Mouse (Mus musculus) intestine, postnatal 0 days (tissue): ENCODE results near the gene Mtor. TPM values are rescaled to one million over a fixed set of nuclear protein-coding genes. Genes with fewer than 3 reads are reported as not detected.

ENCODE experiments used
- ATAC-seq: fragments of 200-750 bp; cut with Nextera tagmentation; 2 replicates; pipeline ENCODE4 v1.8.0; 2017; ENCODE audit warnings: mild to moderate bottlenecking, moderate TSS enrichment, moderate library complexity
- H3K27ac ChIP-seq: fragments of 300-500 bp; sonication (generic); 2 replicates; pipeline ENCODE4 v1.5.1; 2014; ENCODE audit warnings: mild to moderate bottlenecking, low read depth, low read length, moderate library complexity
- H3K27me3 ChIP-seq: fragments of 300-500 bp; sonication (generic); replicated peaks from 2 replicates; pipeline ENCODE4 v1.6.1; 2014; ENCODE audit warnings: low read length, mixed read lengths; ENCODE audit not compliant: control insufficient read depth, insufficient read depth
- H3K36me3 ChIP-seq: fragments of 300-500 bp; sonication (generic); 2 replicates; pipeline ENCODE4 v1.6.1; 2014; ENCODE audit warnings: mild to moderate bottlenecking, moderate library complexity; ENCODE audit not compliant: control insufficient read depth, insufficient read depth
- H3K4me1 ChIP-seq: fragments of 300-500 bp; sonication (generic); replicated peaks from 2 replicates; pipeline ENCODE4 v1.6.1; 2014; ENCODE audit warnings: antibody characterized with exemption, low read length, mixed read lengths; ENCODE audit not compliant: control insufficient read depth, insufficient read depth
- H3K4me2 ChIP-seq: fragments of 300-500 bp; sonication (generic); replicated peaks from 2 replicates; pipeline ENCODE4 v1.6.1; 2014; ENCODE audit warnings: low read depth, mild to moderate bottlenecking, moderate library complexity
- H3K4me3 ChIP-seq: fragments of 300-500 bp; sonication (generic); 2 replicates; pipeline ENCODE4 v1.5.1; 2014; ENCODE audit warnings: low read depth, low read length
- H3K9ac ChIP-seq: fragments of 300-500 bp; sonication (generic); 2 replicates; pipeline ENCODE4 v1.6.1; 2014; ENCODE audit warnings: mild to moderate bottlenecking, low read depth, low read length
- H3K9me3 ChIP-seq: fragments of 300-500 bp; sonication (generic); 2 replicates; pipeline ENCODE4 v1.6.1; 2016; ENCODE audit warnings: mixed run types; ENCODE audit not compliant: control insufficient read depth
- CTCF ChIP-seq: sonication (generic); IDR thresholded peaks from 2 replicates; pipeline ENCODE4 v1.5.1; 2016; ENCODE audit warnings: low read depth, mild to moderate bottlenecking, control low read depth, antibody characterized with exemption, moderate library complexity
- WGBS: fragments of 180-500 bp; shearing (Covaris S2); extraction: QIAGEN DNeasy Blood & Tissue Kit; methylation state at CpG from one replicate; pipeline ENCODE4 v1.1.7; 2014; 5-methylcytosine and 5-hydroxymethylcytosine counted together
- polyA plus RNA-seq: library from polyadenylated mRNA; unstranded; fragments of >200 nt; fragmentation: Nextera tagmentation; extraction: Ambion mirVana; gene quantifications from 2 replicates; pipeline ENCODE4 v1.2.1, GENCODE M21; 2015

The Mtor gene
- polyA plus RNA-seq, 1 experiment from 2014 or later, result 14.3 TPM

DNA sequence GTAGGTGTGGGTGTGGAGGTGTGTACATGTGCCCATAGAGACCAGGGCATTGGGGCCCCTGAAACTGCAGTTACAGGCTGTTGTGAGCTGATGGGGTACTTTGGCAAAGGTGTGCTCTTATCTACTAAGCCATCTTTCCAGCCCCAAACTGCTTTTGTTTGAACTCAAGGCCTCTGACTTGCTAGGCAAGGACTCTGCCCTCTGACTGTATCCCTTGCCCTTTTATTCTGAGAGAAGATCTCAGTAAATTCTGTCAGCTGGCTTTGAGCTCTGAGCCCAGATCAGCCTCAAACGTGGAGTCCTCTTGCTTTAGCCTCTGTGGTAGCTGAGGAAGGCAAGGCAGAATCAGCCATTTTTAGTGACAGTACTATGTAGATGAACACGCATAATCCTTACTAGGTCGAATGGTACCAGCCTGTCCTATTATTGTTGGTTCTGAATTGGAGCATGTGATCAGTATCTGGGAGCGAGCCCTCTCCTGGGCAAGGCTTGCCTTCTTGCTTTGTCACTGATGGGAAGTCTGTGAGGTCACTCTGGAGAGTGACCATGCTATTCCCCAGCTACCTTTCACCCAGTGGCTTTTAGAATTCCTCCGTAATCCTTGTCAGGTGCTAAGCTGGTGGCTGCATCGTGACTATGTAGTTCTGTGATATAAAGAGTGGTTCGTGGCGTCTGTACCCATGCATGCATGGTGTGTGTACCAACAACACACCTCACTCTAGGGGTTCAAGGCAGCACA is 24.2 kb downstream of the Mtor start:
- ATAC-seq, result no peak
- H3K27me3 ChIP-seq, result no peaks in the 10 kb centered on the region
- no peaks in the 10 kb centered on the region for H3K4me1 ChIP-seq
- no peak for TF ChIP-seq CTCF
- no peak overlapping the region for H3K4me3 ChIP-seq
- WGBS, result 90% methylated on average over 8 of the region's 8 CpGs
- no peak overlapping the region for H3K27ac ChIP-seq
- no peaks in the 10 kb centered on the region for H3K9me3 ChIP-seq
- H3K4me2 ChIP-seq, result no peak overlapping the region
- no peak overlapping the region for H3K9ac ChIP-seq
- H3K36me3 ChIP-seq, result peaks cover 86% of the 10 kb centered on the region

DNA sequence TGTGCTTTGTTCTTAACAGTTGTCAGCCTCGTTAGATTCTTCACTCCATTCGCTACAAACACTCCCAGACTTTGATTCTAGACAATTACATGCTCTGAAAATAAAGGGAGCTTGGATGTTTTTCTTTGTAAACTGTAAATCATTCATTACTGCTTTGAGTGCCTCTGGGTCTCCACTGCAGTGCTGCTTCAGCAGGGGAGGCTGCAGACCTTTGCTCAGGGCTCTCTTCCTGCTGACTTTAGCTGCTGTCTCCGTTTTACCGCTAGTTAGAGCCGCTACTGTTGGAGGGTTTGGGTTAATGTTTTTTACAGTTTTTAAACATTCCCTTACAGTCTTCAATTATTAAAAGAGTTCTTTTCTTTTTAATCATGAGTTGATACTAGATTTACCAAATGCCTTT is 25.1 kb downstream of the Mtor start:
- TF ChIP-seq CTCF, result no peak
- 81% methylated on average over 5 of the region's 5 CpGs for WGBS
- Histone ChIP-seq H3K27me3 (no peaks in the 10 kb centered on the region), H3K4me3 (no peak overlapping the region), H3K36me3 (peaks cover 83% of the 10 kb centered on the region), H3K4me1 (no peaks in the 10 kb centered on the region), H3K9ac (no peak overlapping the region), H3K27ac (no peak overlapping the region), H3K9me3 (no peaks in the 10 kb centered on the region), H3K4me2 (no peak overlapping the region)
- ATAC-seq, result no peak

DNA sequence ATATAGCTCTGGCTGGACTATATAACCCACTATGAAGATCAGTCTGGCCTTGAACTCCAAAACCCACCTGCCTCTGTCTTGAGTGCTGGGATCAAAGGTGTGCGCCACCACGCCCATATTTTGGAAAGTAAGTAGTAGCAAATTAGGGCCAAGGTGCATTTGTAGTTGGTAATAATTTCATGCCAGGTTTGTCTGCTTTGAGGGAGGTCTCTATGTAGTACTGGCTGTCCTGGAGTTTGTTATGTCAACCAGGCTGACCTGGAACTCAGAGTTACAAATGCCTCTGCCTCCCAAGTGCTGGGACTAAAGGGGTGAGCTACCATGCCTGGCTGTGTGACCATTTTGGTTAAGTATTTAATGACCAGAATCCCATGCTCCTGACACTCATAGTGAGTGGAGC is 31.8 kb downstream of the Mtor start:
- Histone ChIP-seq H3K36me3 (peaks cover 88% of the 10 kb centered on the region), H3K9ac (no peak overlapping the region), H3K4me2 (no peak overlapping the region), H3K27ac (no peak overlapping the region), H3K4me3 (no peak overlapping the region), H3K9me3 (no peaks in the 10 kb centered on the region), H3K4me1 (no peaks in the 10 kb centered on the region), H3K27me3 (no peaks in the 10 kb centered on the region)
- TF ChIP-seq CTCF, result no peak
- no peak for ATAC-seq
- 93% methylated on average over 2 of the region's 2 CpGs for WGBS

DNA sequence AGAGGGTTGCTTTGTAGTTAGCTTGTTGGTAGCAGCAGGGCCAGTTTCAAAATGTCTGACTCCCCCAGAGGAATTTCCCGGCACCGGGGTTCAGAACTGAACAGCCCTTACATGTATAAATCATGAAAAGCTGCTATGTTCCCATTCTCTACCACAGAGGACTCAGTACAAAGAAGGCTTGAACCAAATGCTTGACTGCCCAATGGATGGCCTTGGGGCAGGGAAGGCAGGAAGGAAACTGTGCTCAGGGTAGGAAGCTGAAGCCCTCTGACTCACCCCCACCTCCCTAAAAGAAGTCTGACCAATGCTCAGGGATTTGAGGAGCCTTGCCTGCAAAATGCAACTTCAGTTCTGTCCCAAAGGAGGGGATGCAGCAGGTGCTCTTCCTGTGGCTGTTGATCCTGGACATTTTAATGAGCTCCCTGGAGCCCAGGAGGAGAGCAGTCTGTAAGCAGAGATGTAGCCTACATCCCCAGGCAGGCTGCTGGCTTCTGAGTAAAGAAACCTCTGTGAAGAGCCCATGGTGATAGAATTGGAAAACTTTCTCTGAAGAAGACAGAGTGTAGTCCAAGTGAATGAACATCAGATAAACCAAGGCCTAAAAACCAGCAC is 33.3 kb downstream of the Mtor start:
- Histone ChIP-seq H3K27ac (no peak overlapping the region), H3K4me3 (no peak overlapping the region), H3K9ac (no peak overlapping the region), H3K4me2 (no peak overlapping the region), H3K27me3 (no peaks in the 10 kb centered on the region), H3K9me3 (no peaks in the 10 kb centered on the region), H3K36me3 (peaks cover 89% of the 10 kb centered on the region), H3K4me1 (no peaks in the 10 kb centered on the region)
- no peak for TF ChIP-seq CTCF
- no peak for ATAC-seq
- WGBS, result 87% methylated on average over 2 of the region's 2 CpGs

DNA sequence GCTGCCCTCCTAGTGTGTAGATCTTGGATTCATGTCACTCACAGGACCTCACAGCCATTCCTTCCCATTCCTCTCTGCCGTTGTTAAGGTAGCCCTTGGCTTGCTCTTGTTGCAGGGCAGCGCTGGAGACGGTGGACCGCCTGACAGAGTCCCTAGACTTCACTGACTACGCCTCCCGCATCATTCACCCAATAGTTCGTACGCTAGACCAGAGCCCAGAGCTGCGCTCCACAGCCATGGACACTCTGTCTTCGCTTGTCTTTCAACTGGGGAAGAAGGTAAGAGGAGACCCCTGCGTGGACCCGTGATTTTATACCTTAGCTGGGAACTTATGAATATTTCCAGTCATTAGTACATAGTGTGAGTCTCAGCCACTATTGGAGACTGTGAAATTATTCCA is 36.1 kb downstream of the Mtor start:
- peaks cover 86% of the 10 kb centered on the region for H3K36me3 ChIP-seq
- no peak overlapping the region for H3K9ac ChIP-seq
- no peak overlapping the region for H3K4me2 ChIP-seq
- 97% methylated on average over 12 of the region's 12 CpGs for WGBS
- no peaks in the 10 kb centered on the region for H3K4me1 ChIP-seq
- TF ChIP-seq CTCF, result no peak
- no peak for ATAC-seq
- H3K27ac ChIP-seq, result no peak overlapping the region
- no peaks in the 10 kb centered on the region for H3K27me3 ChIP-seq
- no peak overlapping the region for H3K4me3 ChIP-seq
- no peaks in the 10 kb centered on the region for H3K9me3 ChIP-seq

DNA sequence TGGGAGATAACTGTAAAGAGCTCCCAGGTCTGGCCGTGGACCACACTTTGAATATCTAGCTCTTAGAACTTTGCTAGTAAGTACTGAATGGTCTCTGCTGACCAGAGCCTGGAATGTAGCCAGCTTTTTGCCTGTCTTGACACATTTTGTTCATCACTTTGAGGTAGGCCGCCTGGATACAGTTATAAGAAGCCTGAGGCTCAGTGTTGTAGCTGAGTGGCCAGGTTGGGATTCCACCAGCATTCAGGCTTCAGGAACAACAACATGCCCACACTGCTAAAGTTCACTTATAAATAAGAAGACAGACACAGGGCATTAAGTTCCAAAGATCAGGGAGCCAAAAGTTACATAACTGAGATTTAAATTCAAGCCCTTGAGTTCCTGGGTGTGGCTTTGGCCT is 39.4 kb downstream of the Mtor start:
- H3K4me2 ChIP-seq, result no peak overlapping the region
- TF ChIP-seq CTCF, result no peak
- H3K9ac ChIP-seq, result no peak overlapping the region
- H3K27me3 ChIP-seq, result no peaks in the 10 kb centered on the region
- H3K9me3 ChIP-seq, result no peaks in the 10 kb centered on the region
- no peak for ATAC-seq
- no peak overlapping the region for H3K4me3 ChIP-seq
- 74% methylated on average over 2 of the region's 2 CpGs for WGBS
- no peak overlapping the region for H3K27ac ChIP-seq
- no peaks in the 10 kb centered on the region for H3K4me1 ChIP-seq
- peaks cover 88% of the 10 kb centered on the region for H3K36me3 ChIP-seq
